Mouse (Mus musculus) liver, adult 2 months (tissue): ENCODE results near the gene Mog. TPM values are rescaled to one million over a fixed set of nuclear protein-coding genes. Genes with fewer than 3 reads are reported as not detected.

ENCODE experiments used
- DNase-seq: peaks from one replicate; pipeline ENCODE4 v3.0.0-alpha.2; 2011; ENCODE audit warnings: low read depth, low spot score; ENCODE audit errors: extremely low read depth
- H3K27ac ChIP-seq: fragments of 200-500 bp; replicated peaks from 2 replicates; pipeline ENCODE4 v1.5.1; 2012; ENCODE audit warnings: low read depth, mild to moderate bottlenecking, control low read depth, inconsistent platforms, low read length; ENCODE audit not compliant: insufficient read depth
- H3K27me3 ChIP-seq: fragments of 200-500 bp; 2 replicates; pipeline ENCODE4 v1.6.1; 2012; ENCODE audit warnings: mild to moderate bottlenecking, moderate library complexity, low read length, inconsistent platforms; ENCODE audit not compliant: control insufficient read depth, insufficient read depth
- H3K36me3 ChIP-seq: fragments of 200-500 bp; 2 replicates; pipeline ENCODE4 v1.6.1; 2012; ENCODE audit warnings: low read length, inconsistent platforms; ENCODE audit not compliant: control insufficient read depth, insufficient read depth
- H3K4me1 ChIP-seq: fragments of 200-500 bp; 2 replicates; pipeline ENCODE4 v1.6.1; 2011; ENCODE audit warnings: low read length; ENCODE audit not compliant: control insufficient read depth, insufficient read depth
- H3K4me3 ChIP-seq: fragments of 200-500 bp; 2 replicates; pipeline ENCODE4 v1.5.1; 2011; ENCODE audit warnings: low read depth, mild to moderate bottlenecking, control low read depth, low read length, moderate library complexity; ENCODE audit not compliant: insufficient read depth
- H3K79me2 ChIP-seq: fragments of 200-500 bp; 2 replicates; pipeline ENCODE4 v1.6.1; 2012; ENCODE audit warnings: inconsistent platforms, mild to moderate bottlenecking, low read length, moderate library complexity; ENCODE audit not compliant: control insufficient read depth, insufficient read depth
- H3K9ac ChIP-seq: fragments of 200-500 bp; 2 replicates; pipeline ENCODE4 v1.6.1; 2012; ENCODE audit warnings: low read depth, mild to moderate bottlenecking, control low read depth, inconsistent platforms, low read length
- CTCF ChIP-seq: fragments of 200-500 bp; IDR thresholded peaks from 2 replicates; pipeline ENCODE4 v1.5.1; 2011; ENCODE audit warnings: low read depth, low read length, control low read depth
- POLR2A ChIP-seq: fragments of 200-500 bp; IDR thresholded peaks from 2 replicates; pipeline ENCODE4 v1.6.1; 2011; ENCODE audit warnings: low read length, control low read depth; ENCODE audit not compliant: insufficient read depth; ENCODE audit errors: extremely low read depth
- WGBS: fragments of 180-500 bp; shearing (Covaris S2); methylation state at CpG from one replicate; pipeline ENCODE4 v1.1.7; 2018; 5-methylcytosine and 5-hydroxymethylcytosine counted together
- polyA plus RNA-seq: library from polyadenylated mRNA; depleted of rRNA; stranded (reverse); fragments of >200 nt; gene quantifications from 2 replicates; pipeline ENCODE4 v1.2.3, GENCODE M21; 2012
- total RNA-seq: library from RNA; depleted of rRNA; stranded (reverse); fragments of >200 nt; gene quantifications from 2 replicates; pipeline ENCODE4 v1.2.3, GENCODE M21; 2014

Gene Mog
- total and polyA plus RNA-seq, 2 experiments = not detected

DNA sequence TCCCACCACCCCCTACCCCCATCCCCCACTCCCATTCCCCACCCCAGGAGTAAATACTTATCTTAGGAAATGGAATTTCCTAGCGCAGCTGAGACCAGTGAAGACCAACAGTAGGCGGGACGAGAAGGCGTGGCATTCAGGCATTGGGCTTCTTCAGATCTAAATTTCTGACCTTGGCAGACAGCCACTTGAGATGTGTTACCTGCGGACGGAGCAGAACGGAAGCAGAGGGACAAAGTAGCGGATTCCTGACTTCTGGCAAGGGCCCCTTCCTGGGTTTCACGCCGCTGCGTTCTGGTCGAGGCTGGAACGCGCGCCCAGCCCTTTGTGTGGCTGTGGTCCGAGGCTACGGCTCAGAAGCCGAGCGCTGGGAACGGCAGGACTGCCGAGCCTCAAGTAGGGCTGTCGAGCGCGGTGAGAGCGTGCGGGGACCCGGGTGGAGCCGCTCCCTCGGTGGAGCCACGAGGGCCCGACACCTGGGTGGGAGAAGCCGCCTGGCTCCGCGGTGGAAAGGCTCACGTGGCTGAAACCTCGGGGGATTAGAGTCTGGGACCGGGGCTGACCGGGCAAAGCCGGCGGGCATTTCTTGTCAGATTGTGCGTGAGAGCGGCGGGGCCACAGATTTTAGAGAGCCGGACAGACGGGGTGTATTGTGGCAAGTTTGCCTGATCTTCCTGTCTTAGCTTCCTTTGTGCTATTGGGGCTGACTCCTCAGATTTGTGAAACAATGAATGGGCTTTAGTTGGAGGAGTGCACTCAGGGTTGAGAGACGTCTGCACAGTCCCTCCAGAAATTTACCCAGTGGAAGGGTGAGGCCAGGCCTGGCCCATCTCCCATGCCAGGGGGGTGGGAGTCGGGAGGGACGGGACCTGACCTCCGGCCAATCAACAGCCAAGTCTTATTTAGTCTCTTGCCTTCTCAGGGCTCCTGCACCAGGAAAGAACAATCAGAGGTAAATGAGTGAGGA lies 20.6 kb downstream of the Mog start:
- H3K36me3 ChIP-seq = no peaks in the 10 kb centered on the region
- 0 out of 2 replicates have a peak, but pooled peaks cover 5% of the 10 kb centered on the region for H3K27me3 ChIP-seq
- H3K4me3 ChIP-seq = peak overlapping the region; percentile 57
- no peak for TF ChIP-seq POLR2A
- no peak for TF ChIP-seq CTCF
- no peaks in the 10 kb centered on the region for H3K79me2 ChIP-seq
- peak overlapping the region; percentile 71 for H3K9ac ChIP-seq
- H3K27ac ChIP-seq = no peak overlapping the region
- H3K4me1 ChIP-seq = no peaks in the 10 kb centered on the region
- DNase-seq = peak; percentile 22
- whole genome bisulfite sequencing = 3% methylated on average over 49 of the region's 49 CpGs

GRCm38 (mm10) chr17:37000863-37001262 lies 22.3 kb downstream of the Mog start, which contains the start of gene Zfp57:
TSS of gene Zfp57 (plus strand) at chr17:37001163.
- TF ChIP-seq POLR2A (no peak), CTCF (no peak)
- WGBS = 95% methylated on average over 7 of the region's 7 CpGs
- peaks cover 3% of the 10 kb centered on the region for H3K4me1 ChIP-seq
- H3K4me3 ChIP-seq = no peak within 1 kb of the TSS
- no peaks in the 10 kb centered on the region for H3K36me3 ChIP-seq
- H3K27ac ChIP-seq = no peak within 1 kb of the TSS
- no peaks in the 10 kb centered on the region for H3K79me2 ChIP-seq
- DNase-seq = no peak
- H3K9ac ChIP-seq = no peak within 1 kb of the TSS
- 0 out of 2 replicates have a peak, but pooled peaks cover 5% of the 10 kb centered on the region for H3K27me3 ChIP-seq

- Histone ChIP-seq H3K9ac (no peak overlapping the region), H3K4me3 (no peak overlapping the region), H3K79me2 (no peaks in the 10 kb centered on the region), H3K27me3 (0 out of 2 replicates have a peak, but pooled peaks cover 5% of the 10 kb centered on the region), H3K27ac (no peak overlapping the region), H3K4me1 (peaks cover 3% of the 10 kb centered on the region), H3K36me3 (no peaks in the 10 kb centered on the region)
- no peak for TF ChIP-seq CTCF
- no peak for TF ChIP-seq POLR2A
- DNase-seq = no peak
- WGBS = 58% methylated on average over 2 of the region's 2 CpGs
These were observed 24.7 kb downstream of the Mog start for GRCm38 (mm10) chr17:36998477-36998876.

DNA sequence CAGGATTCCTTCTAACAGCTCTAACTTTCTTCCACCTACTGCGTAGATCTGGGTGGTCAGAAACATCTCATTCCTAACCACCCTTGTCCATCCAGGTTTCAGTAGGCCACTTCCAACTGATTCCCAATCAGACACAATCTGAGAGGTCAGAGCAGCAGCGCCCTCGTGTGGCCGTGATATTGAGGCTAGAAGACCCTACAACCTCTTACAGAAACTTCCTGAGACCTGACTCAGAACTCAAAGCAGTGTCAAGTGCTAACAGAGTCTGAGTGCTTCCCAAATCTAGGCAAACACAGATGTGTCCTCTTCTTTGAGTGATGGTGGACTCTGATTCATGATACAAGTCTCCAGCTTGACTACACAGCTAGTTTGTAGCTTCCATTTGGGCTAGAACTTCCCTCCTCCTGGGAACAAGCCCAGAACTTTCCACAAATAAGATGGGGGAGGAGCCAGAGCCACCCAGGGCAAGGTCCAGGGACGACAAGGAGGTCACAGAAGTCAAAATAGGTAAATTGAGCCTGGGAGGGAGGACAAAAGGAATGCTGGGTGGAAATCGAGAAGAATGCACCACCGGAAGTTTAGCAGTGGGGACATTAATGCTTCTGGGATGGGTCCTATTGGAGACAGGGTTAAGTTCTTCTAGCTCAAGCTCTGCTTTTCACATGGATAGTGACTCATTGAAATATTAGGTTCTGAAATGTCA lies 26.0 kb downstream of the Mog start:
- Histone ChIP-seq H3K36me3 (no peaks in the 10 kb centered on the region), H3K4me3 (no peak overlapping the region), H3K27me3 (no peaks in the 10 kb centered on the region), H3K4me1 (peaks cover 3% of the 10 kb centered on the region), H3K9ac (no peak overlapping the region), H3K27ac (no peak overlapping the region), H3K79me2 (no peaks in the 10 kb centered on the region)
- peak; percentile 76 for TF ChIP-seq CTCF
- TF ChIP-seq POLR2A = no peak
- 27% methylated on average over 7 of the region's 7 CpGs for WGBS
- DNase-seq = peak; percentile 57

DNA sequence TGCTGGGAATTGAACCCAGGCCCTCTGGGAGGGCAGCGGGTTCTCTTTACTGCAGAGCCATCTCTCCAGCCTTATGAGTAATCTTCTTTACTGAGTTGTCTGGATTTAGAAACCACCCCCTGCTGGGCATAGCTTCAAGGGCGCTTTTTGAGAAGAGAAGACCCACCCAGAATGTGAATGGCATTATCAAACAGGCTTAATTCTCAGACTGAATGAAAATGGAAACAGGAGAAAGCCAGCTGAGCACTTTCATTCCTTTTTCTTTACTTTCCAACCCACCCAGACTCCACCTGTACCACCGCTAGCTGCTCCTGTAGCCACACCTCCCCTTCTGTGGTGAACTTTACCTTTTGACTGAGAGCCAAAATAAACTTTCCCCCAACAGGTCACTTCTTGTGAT lies 27.8 kb downstream of the Mog start:
- TF ChIP-seq CTCF = no peak
- TF ChIP-seq POLR2A = no peak
- Histone ChIP-seq H3K4me1 (peaks cover 3% of the 10 kb centered on the region), H3K9ac (no peak overlapping the region), H3K27me3 (no peaks in the 10 kb centered on the region), H3K36me3 (no peaks in the 10 kb centered on the region), H3K79me2 (no peaks in the 10 kb centered on the region), H3K27ac (no peak overlapping the region), H3K4me3 (no peak overlapping the region)
- 50% methylated on average over 3 of the region's 3 CpGs for WGBS
- DNase-seq = peak; percentile 24
